Mouse (Mus musculus): Measurements from ENCODE around the gene Vmn2r91. TPM values are rescaled to one million over a fixed set of nuclear protein-coding genes. Genes with fewer than 3 reads are reported as not detected.
"Not testable (repeated sequence)": the region's sequence is repeated elsewhere in the genome, so short reads cannot be mapped to it uniquely, and the experiment has no call there.

Gene Vmn2r91
- total RNA-seq (2021) (not detected), polyA plus RNA-seq (2012; rRNA removed) (not detected in 2 replicates)
- long read RNA-seq = 0 reads

DNA sequence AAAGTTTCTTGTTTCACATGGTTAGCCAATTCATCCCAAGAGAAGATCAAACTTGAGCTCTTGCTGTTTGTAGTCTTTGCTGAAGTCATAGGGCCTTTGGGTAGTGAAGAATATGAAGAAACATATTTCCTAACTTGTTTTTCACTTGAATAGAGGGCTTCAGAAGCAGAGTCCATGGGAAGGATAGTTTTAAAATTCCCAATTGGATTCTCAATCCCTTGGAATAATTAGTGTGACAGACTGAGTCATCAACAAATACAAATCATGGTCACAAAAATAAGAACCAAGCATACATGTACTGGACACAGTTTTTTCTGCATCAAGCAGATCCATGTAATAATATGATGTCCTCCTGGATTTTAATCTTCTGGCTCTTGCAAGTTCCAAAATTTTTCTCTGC, at the start of gene Vmn2r91:
TSS of gene Vmn2r91 (plus strand) at position 301 of the 400 bp plus-strand sequence.
- DNase-seq = not testable (repeated sequence)

DNA sequence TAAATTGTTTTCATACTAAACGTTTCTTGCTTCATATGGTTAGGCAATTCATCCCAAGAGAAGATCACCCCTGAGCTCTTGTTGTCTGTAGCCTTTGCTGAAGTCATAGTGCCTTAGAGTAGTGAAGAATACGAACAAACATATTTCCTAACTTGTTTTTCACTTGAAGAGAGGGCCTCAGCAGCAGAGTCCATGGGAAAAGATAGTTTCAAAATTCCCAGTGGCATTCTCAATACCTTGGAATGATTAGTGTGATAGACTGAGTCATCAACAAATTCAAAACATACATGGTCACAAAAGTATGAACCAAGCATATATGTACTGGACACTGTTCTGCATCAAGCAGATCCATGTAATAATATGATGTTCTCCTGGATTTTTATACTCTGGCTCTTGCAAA, 35.7 kb upstream of the Vmn2r91 start, which contains the start of gene Vmn2r124:
TSS of gene Vmn2r124 (plus strand) at position 301 of the 400 bp plus-strand sequence.
- DNase-seq = no peak

DNA sequence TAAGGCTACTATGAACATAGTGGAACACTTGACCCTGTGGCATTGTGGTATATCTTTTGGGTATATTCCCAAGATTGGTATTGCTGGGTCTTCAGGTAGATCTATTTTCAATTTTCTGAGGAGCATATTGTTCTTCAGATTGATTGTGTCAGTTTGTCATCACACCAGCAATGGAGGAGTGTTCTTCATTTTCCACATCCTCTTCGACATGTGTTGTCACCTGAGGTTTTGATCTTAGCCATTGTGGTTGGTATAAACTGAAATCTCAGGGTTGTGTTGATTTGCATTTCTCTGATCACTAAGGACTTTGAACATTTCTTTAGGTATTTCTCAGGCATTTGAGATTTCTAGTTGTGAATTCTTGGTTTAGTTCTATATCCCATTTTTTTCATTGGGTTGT, 10.8 kb downstream of the Vmn2r91 start:
- DNase-seq = not testable (repeated sequence)

DNA sequence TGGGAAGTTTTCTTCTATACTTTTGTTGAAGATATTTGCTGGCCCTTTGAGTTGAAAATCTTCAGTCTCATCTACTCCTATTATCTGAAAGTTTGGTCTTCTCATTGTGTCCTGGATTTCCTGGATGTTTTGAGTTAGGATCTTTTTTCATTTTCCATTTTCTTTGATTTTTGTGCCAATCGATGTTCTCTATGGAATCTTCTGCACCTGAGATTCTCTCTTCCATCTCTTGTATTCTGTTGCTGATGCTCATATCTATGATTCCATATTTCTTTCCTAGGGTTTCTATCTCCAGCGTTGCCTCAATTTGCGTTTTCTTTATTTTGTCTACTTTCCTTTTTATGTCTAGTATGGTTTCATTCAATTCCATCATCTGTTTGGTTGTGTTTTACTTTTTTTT, 17.4 kb downstream of the Vmn2r91 start:
- not testable (repeated sequence) for DNase-seq

DNA sequence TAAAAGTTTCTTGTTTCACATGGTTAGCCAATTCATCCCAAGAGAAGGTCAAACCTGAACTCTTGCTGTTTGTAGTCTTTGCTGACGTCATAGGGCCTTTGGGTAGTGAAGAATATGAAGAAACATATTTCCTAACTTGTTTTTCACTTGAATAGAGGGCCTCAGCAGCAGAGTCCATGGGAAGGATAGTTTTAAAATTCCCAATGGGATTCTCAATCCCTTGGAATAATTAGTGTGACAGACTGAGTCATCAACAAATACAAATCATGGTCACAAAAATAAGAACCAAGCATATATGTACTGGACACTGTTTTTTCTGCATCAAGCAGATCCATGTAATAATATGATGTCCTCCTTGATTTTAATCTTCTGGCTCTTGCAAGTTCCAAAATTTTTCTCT, 66.8 kb downstream of the Vmn2r91 start, which contains the start of gene Vmn2r92:
TSS of gene Vmn2r92 (plus strand) at position 301 of the 400 bp plus-strand sequence.
- DNase-seq = not testable (repeated sequence)

DNA sequence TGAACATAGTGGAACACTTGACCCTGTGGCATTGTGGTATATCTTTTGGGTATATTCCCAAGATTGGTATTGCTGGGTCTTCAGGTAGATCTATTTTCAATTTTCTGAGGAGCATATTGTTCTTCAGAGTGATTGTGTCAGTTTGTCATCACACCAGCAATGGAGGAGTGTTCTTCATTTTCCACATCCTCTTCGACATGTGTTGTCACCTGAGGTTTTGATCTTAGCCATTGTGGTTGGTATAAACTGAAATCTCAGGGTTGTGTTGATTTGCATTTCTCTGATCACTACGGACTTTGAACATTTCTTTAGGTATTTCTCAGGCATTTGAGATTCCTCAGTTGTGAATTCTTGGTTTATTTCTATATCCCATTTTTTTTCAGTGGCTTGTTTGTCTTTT, 76.4 kb downstream of the Vmn2r91 start:
- not testable (repeated sequence) for DNase-seq

Other genes starting within 250 kb of the Vmn2r91 start
- gene Has1, start 229.8 kb upstream of the Vmn2r91 start, total RNA-seq (2021) = under 1 TPM in 1 of 2 experiments, not detected in 1; 0.07 TPM
- 0.22 and 0.36 TPM in 2 replicates for gene Has1, start 229.8 kb upstream of the Vmn2r91 start, polyA plus RNA-seq (2012; rRNA removed)
- gene Fpr1, start 201.1 kb upstream of the Vmn2r91 start, total RNA-seq (2021) = not detected
- gene Fpr1, start 201.1 kb upstream of the Vmn2r91 start, polyA plus RNA-seq (2012; rRNA removed) = not detected in 2 replicates
- gene Fpr2, start 197.2 kb upstream of the Vmn2r91 start, total RNA-seq (2021) = under 1 TPM in 1 of 2 experiments, not detected in 1; 0.83 TPM
- gene Fpr2, start 197.2 kb upstream of the Vmn2r91 start, polyA plus RNA-seq (2012; rRNA removed) = not detected in 2 replicates
- not detected for gene Fpr3, start 197.2 kb upstream of the Vmn2r91 start, total RNA-seq (2021)
- gene Fpr3, start 197.2 kb upstream of the Vmn2r91 start, polyA plus RNA-seq (2012; rRNA removed) = not detected in 2 replicates
- gene Fpr-rs4, start 63.3 kb upstream of the Vmn2r91 start, total RNA-seq (2021) = not detected
- gene Fpr-rs4, start 63.3 kb upstream of the Vmn2r91 start, polyA plus RNA-seq (2012; rRNA removed) = not detected in 2 replicates
- not detected for gene Vmn2r124, start 35.6 kb upstream of the Vmn2r91 start, total RNA-seq (2021)
- not detected in 2 replicates for gene Vmn2r124, start 35.6 kb upstream of the Vmn2r91 start, polyA plus RNA-seq (2012; rRNA removed)
- not detected for gene Vmn2r92, start 66.9 kb downstream of the Vmn2r91 start, total RNA-seq (2021)
- gene Vmn2r92, start 66.9 kb downstream of the Vmn2r91 start, polyA plus RNA-seq (2012; rRNA removed) = not detected in 2 replicates
- gene Vmn2r94, start 192.7 kb downstream of the Vmn2r91 start, total RNA-seq (2021) = not detected
- gene Vmn2r94, start 192.7 kb downstream of the Vmn2r91 start, polyA plus RNA-seq (2012; rRNA removed) = not detected in 2 replicates
- gene Vmn2r93, start 213.1 kb downstream of the Vmn2r91 start, total RNA-seq (2021) = not detected
- not detected in 2 replicates for gene Vmn2r93, start 213.1 kb downstream of the Vmn2r91 start, polyA plus RNA-seq (2012; rRNA removed)

All from adrenal gland, adult 2 months (tissue).